Mouse (Mus musculus): ENCODE data around the gene Bhlhe23. TPM values are rescaled to one million over a fixed set of nuclear protein-coding genes. Genes with fewer than 3 reads are reported as not detected.

Bhlhe23 gene
- polyA plus RNA-seq, 1 experiment = 0.01 TPM

GRCm38 (mm10) chr2:180731984-180732383 lies 44.7 kb downstream of the Bhlhe23 start:
- peaks cover 52% of the 10 kb centered on the region for H3K27me3 ChIP-seq (ENCODE audit: control insufficient read depth, insufficient read depth, insufficient read length)
- no peaks in the 10 kb centered on the region for H3K79me3 ChIP-seq (ENCODE audit: low read depth)
- H3K36me3 ChIP-seq (ENCODE audit: control insufficient read depth, insufficient read depth) = no peaks in the 10 kb centered on the region
- H3K79me2 ChIP-seq (ENCODE audit: control insufficient read depth, insufficient read depth) = no peaks in the 10 kb centered on the region
- TF ChIP-seq MAX (IDR thresholded peaks at IDR 0.05) (no peak), MYOD1 (IDR thresholded peaks at IDR 0.05; ENCODE audit: control insufficient read depth, insufficient read length, low read depth) (no peak), USF1 (IDR thresholded peaks at IDR 0.05; ENCODE audit: low read depth) (no peak), MYOG (IDR thresholded peaks at IDR 0.05; ENCODE audit: control insufficient read depth, extremely low read depth, insufficient read length) (no peak), CTCF (IDR thresholded peaks at IDR 0.05; ENCODE audit: control insufficient read depth, insufficient read depth, insufficient read length) (no peak), CEBPB (IDR thresholded peaks at IDR 0.05; ENCODE audit: low read depth) (no peak), FOSL1 (IDR thresholded peaks at IDR 0.05; ENCODE audit: insufficient read depth, low read length, poor library complexity, severe bottlenecking) (no peak)
- H3K4me3 ChIP-seq (ENCODE audit: insufficient read depth, poor library complexity, severe bottlenecking) = no peak overlapping the region
- no peak overlapping the region for H3ac ChIP-seq (ENCODE audit: control insufficient read depth, insufficient read length, low read depth)

- Histone ChIP-seq H3K4me3 (ENCODE audit: insufficient read depth, poor library complexity, severe bottlenecking) (no peak overlapping the region), H3K36me3 (ENCODE audit: control insufficient read depth, insufficient read depth) (no peaks in the 10 kb centered on the region), H3K79me3 (ENCODE audit: low read depth) (no peaks in the 10 kb centered on the region), H3ac (ENCODE audit: control insufficient read depth, insufficient read length, low read depth) (no peak overlapping the region), H3K79me2 (ENCODE audit: control insufficient read depth, insufficient read depth) (no peaks in the 10 kb centered on the region), H3K27me3 (ENCODE audit: control insufficient read depth, insufficient read depth, insufficient read length) (peaks cover 43% of the 10 kb centered on the region)
- TF ChIP-seq FOSL1 (IDR thresholded peaks at IDR 0.05; ENCODE audit: insufficient read depth, low read length, poor library complexity, severe bottlenecking) (no peak), MYOG (IDR thresholded peaks at IDR 0.05; ENCODE audit: control insufficient read depth, extremely low read depth, insufficient read length) (no peak), CEBPB (IDR thresholded peaks at IDR 0.05; ENCODE audit: low read depth) (no peak), USF1 (IDR thresholded peaks at IDR 0.05; ENCODE audit: low read depth) (no peak), MAX (IDR thresholded peaks at IDR 0.05) (no peak), MYOD1 (IDR thresholded peaks at IDR 0.05; ENCODE audit: control insufficient read depth, insufficient read length, low read depth) (no peak)
Measured at GRCm38 (mm10) chr2:180731036-180731435, 45.7 kb downstream of the Bhlhe23 start.

- Histone ChIP-seq H3K36me3 (ENCODE audit: control insufficient read depth, insufficient read depth) (peaks cover 16% of the 10 kb centered on the region), H3ac (ENCODE audit: control insufficient read depth, insufficient read length, low read depth) (no peak overlapping the region), H3K4me3 (ENCODE audit: insufficient read depth, poor library complexity, severe bottlenecking) (no peak overlapping the region), H3K79me2 (ENCODE audit: control insufficient read depth, insufficient read depth) (no peaks in the 10 kb centered on the region), H3K27me3 (ENCODE audit: control insufficient read depth, insufficient read depth, insufficient read length) (peaks cover 18% of the 10 kb centered on the region), H3K79me3 (ENCODE audit: low read depth) (no peaks in the 10 kb centered on the region)
- no peak for TF ChIP-seq FOSL1 (IDR thresholded peaks at IDR 0.05; ENCODE audit: insufficient read depth, low read length, poor library complexity, severe bottlenecking)
- no peak for TF ChIP-seq CEBPB (IDR thresholded peaks at IDR 0.05; ENCODE audit: low read depth)
- TF ChIP-seq USF1 (IDR thresholded peaks at IDR 0.05; ENCODE audit: low read depth) = no peak
Measured at GRCm38 (mm10) chr2:180727613-180728021, 49.1 kb downstream of the Bhlhe23 start.

- TF ChIP-seq MYOG (IDR thresholded peaks at IDR 0.05; ENCODE audit: control insufficient read depth, extremely low read depth, insufficient read length) (no peak), MYOD1 (IDR thresholded peaks at IDR 0.05; ENCODE audit: control insufficient read depth, insufficient read length, low read depth) (no peak), CEBPB (IDR thresholded peaks at IDR 0.05; ENCODE audit: low read depth) (no peak), CTCF (IDR thresholded peaks at IDR 0.05; ENCODE audit: control insufficient read depth, insufficient read depth, insufficient read length) (no peak), MAX (IDR thresholded peaks at IDR 0.05) (no peak), USF1 (IDR thresholded peaks at IDR 0.05; ENCODE audit: low read depth) (no peak), FOSL1 (IDR thresholded peaks at IDR 0.05; ENCODE audit: insufficient read depth, low read length, poor library complexity, severe bottlenecking) (no peak)
- Histone ChIP-seq H3K79me2 (ENCODE audit: control insufficient read depth, insufficient read depth) (no peaks in the 10 kb centered on the region), H3K79me3 (ENCODE audit: low read depth) (no peaks in the 10 kb centered on the region), H3K27me3 (ENCODE audit: control insufficient read depth, insufficient read depth, insufficient read length) (peaks cover 11% of the 10 kb centered on the region), H3K36me3 (ENCODE audit: control insufficient read depth, insufficient read depth) (peaks cover 22% of the 10 kb centered on the region), H3K4me3 (ENCODE audit: insufficient read depth, poor library complexity, severe bottlenecking) (no peak overlapping the region), H3ac (ENCODE audit: control insufficient read depth, insufficient read length, low read depth) (no peak overlapping the region)
Measured at GRCm38 (mm10) chr2:180726658-180727442, 49.9 kb downstream of the Bhlhe23 start.

GRCm38 (mm10) chr2:180725856-180726629 lies 50.7 kb downstream of the Bhlhe23 start:
- Histone ChIP-seq H3K79me3 (ENCODE audit: low read depth) (no peaks in the 10 kb centered on the region), H3ac (ENCODE audit: control insufficient read depth, insufficient read length, low read depth) (no peak overlapping the region), H3K27me3 (ENCODE audit: control insufficient read depth, insufficient read depth, insufficient read length) (peaks cover 4% of the 10 kb centered on the region), H3K36me3 (ENCODE audit: control insufficient read depth, insufficient read depth) (peaks cover 31% of the 10 kb centered on the region), H3K4me3 (ENCODE audit: insufficient read depth, poor library complexity, severe bottlenecking) (no peak overlapping the region), H3K79me2 (ENCODE audit: control insufficient read depth, insufficient read depth) (no peaks in the 10 kb centered on the region)
- TF ChIP-seq FOSL1 (IDR thresholded peaks at IDR 0.05; ENCODE audit: insufficient read depth, low read length, poor library complexity, severe bottlenecking) (no peak), CTCF (IDR thresholded peaks at IDR 0.05; ENCODE audit: control insufficient read depth, insufficient read depth, insufficient read length) (no peak), USF1 (IDR thresholded peaks at IDR 0.05; ENCODE audit: low read depth) (no peak), MAX (IDR thresholded peaks at IDR 0.05) (no peak)
